Mouse (Mus musculus): Measurements from ENCODE around the gene Toporsl. TPM values are rescaled to one million over a fixed set of nuclear protein-coding genes. Genes with fewer than 3 reads are reported as not detected.

Toporsl gene
- polyA plus RNA-seq, 1 experiment from 2014 or later = not detected

- Histone ChIP-seq H3K27ac (ENCODE audit: low read length) (no peak overlapping the region), H3K9ac (replicated peaks; ENCODE audit: low read depth, low read length) (no peak overlapping the region), H3K9me3 (ENCODE audit: control insufficient read depth, low read depth, low read length) (no peaks in the 10 kb centered on the region), H3K4me1 (ENCODE audit: control insufficient read depth, insufficient read depth, low read length) (no peaks in the 10 kb centered on the region), H3K36me3 (ENCODE audit: control insufficient read depth, insufficient read depth, low read length) (no peaks in the 10 kb centered on the region), H3K4me3 (ENCODE audit: low read depth, low read length) (no peak overlapping the region), H3K27me3 (ENCODE audit: control insufficient read depth, insufficient read depth, low read length) (no peaks in the 10 kb centered on the region), H3K4me2 (replicated peaks; ENCODE audit: low read depth, low read length) (no peak overlapping the region)
- no peak for ATAC-seq (ENCODE audit: insufficient number of reproducible peaks, insufficient read depth, low FRiP score, low read depth)
- 22% methylated on average over 3 of the region's 3 CpGs for WGBS
These were observed 10.8 kb downstream of the Toporsl start for GRCm38 (mm10) chr4:52606923-52607322.

DNA sequence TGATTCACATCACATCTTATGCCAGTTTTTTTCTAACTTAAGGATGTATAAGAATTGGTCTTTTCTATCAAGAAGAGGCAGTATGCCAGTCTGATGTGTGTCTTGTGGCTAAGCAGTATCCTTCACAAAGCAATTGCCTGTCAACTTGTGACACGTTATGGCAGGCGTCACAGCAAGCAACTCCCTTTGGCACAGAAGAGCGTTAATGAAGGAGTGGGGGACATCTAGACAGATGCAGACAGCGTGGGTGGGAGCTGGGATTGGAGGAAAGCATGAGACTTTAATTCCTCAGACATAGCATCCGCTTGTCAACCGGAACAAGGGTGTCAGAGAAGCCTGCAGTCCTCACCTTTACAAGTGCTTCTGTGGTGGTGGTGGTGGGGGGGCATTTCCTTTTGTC lies 38.9 kb downstream of the Toporsl start:
- no peak overlapping the region for H3K27ac ChIP-seq (ENCODE audit: low read length)
- H3K27me3 ChIP-seq (ENCODE audit: control insufficient read depth, insufficient read depth, low read length) = no peaks in the 10 kb centered on the region
- H3K4me2 ChIP-seq (replicated peaks; ENCODE audit: low read depth, low read length) = no peak overlapping the region
- no peak for ATAC-seq (ENCODE audit: insufficient number of reproducible peaks, insufficient read depth, low FRiP score, low read depth)
- no peak overlapping the region for H3K9ac ChIP-seq (replicated peaks; ENCODE audit: low read depth, low read length)
- no peaks in the 10 kb centered on the region for H3K9me3 ChIP-seq (ENCODE audit: control insufficient read depth, low read depth, low read length)
- no peaks in the 10 kb centered on the region for H3K4me1 ChIP-seq (ENCODE audit: control insufficient read depth, insufficient read depth, low read length)
- H3K4me3 ChIP-seq (ENCODE audit: low read depth, low read length) = no peak overlapping the region
- WGBS = 84% methylated on average over 6 of the region's 6 CpGs
- H3K36me3 ChIP-seq (ENCODE audit: control insufficient read depth, insufficient read depth, low read length) = no peaks in the 10 kb centered on the region

DNA sequence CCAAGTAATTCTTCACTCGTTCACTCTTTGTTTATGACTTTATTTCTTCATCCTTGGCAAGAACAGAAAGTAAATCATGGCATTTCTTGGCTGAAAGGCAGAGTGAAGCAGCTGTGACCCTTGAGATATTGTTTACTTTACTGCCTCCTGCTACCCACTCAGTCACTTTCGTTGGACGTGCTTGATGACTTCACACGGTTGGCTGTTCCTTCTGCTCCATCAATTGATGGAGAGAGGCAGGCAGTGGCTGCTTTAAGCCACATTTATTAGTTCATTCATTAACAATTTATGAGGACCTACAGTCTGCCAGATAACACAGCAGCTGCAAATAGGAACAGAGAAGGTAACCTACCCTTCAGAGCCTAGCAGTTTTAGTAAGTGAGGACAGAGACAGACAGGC lies 51.7 kb downstream of the Toporsl start:
- no peaks in the 10 kb centered on the region for H3K27me3 ChIP-seq (ENCODE audit: control insufficient read depth, insufficient read depth, low read length)
- ATAC-seq (ENCODE audit: insufficient number of reproducible peaks, insufficient read depth, low FRiP score, low read depth) = no peak

DNA sequence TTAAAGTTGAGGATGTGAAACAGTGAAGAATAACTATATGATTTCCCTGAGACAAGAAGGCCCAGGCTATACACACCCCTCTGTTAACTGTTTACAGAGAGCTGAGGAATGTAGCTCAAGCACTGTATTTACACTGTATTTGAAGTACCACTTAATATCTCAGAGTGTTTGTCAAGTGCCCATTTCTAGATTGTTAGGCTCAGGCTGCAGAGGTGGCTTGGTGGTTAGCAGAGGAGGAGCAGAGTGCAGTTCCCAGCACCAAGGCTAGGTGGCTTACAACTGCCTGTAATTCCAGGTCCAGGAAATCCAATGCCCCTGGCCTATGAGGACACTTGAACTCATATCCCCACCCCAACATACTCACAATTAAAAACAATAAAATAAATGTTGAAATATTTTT lies 63.6 kb downstream of the Toporsl start:
- H3K27ac ChIP-seq (ENCODE audit: low read length) = no peak overlapping the region
- H3K4me2 ChIP-seq (replicated peaks; ENCODE audit: low read depth, low read length) = no peak overlapping the region
- no peaks in the 10 kb centered on the region for H3K4me1 ChIP-seq (ENCODE audit: control insufficient read depth, insufficient read depth, low read length)
- no peaks in the 10 kb centered on the region for H3K9me3 ChIP-seq (ENCODE audit: control insufficient read depth, low read depth, low read length)
- H3K9ac ChIP-seq (replicated peaks; ENCODE audit: low read depth, low read length) = no peak overlapping the region
- no peaks in the 10 kb centered on the region for H3K27me3 ChIP-seq (ENCODE audit: control insufficient read depth, insufficient read depth, low read length)
- H3K4me3 ChIP-seq (ENCODE audit: low read depth, low read length) = no peak overlapping the region
- no peak for ATAC-seq (ENCODE audit: insufficient number of reproducible peaks, insufficient read depth, low FRiP score, low read depth)
- no peaks in the 10 kb centered on the region for H3K36me3 ChIP-seq (ENCODE audit: control insufficient read depth, insufficient read depth, low read length)

More for the DNA sequence above, 51.7 kb downstream of the Toporsl start:
- no peaks in the 10 kb centered on the region for H3K9me3 ChIP-seq (ENCODE audit: control insufficient read depth, low read depth, low read length)
- H3K4me3 ChIP-seq (ENCODE audit: low read depth, low read length) = no peak overlapping the region
- no peaks in the 10 kb centered on the region for H3K4me1 ChIP-seq (ENCODE audit: control insufficient read depth, insufficient read depth, low read length)
- H3K9ac ChIP-seq (replicated peaks; ENCODE audit: low read depth, low read length) = no peak overlapping the region
- H3K36me3 ChIP-seq (ENCODE audit: control insufficient read depth, insufficient read depth, low read length) = no peaks in the 10 kb centered on the region
- no peak overlapping the region for H3K27ac ChIP-seq (ENCODE audit: low read length)
- 24% methylated on average over 4 of the region's 4 CpGs for WGBS
- H3K4me2 ChIP-seq (replicated peaks; ENCODE audit: low read depth, low read length) = no peak overlapping the region

GRCm38 (mm10) chr4:52660701-52661117 lies 64.6 kb downstream of the Toporsl start:
- Histone ChIP-seq H3K27ac (ENCODE audit: low read length) (no peak overlapping the region), H3K9me3 (ENCODE audit: control insufficient read depth, low read depth, low read length) (no peaks in the 10 kb centered on the region), H3K4me2 (replicated peaks; ENCODE audit: low read depth, low read length) (no peak overlapping the region), H3K9ac (replicated peaks; ENCODE audit: low read depth, low read length) (no peak overlapping the region), H3K4me3 (ENCODE audit: low read depth, low read length) (no peak overlapping the region), H3K4me1 (ENCODE audit: control insufficient read depth, insufficient read depth, low read length) (no peaks in the 10 kb centered on the region), H3K27me3 (ENCODE audit: control insufficient read depth, insufficient read depth, low read length) (no peaks in the 10 kb centered on the region), H3K36me3 (ENCODE audit: control insufficient read depth, insufficient read depth, low read length) (no peaks in the 10 kb centered on the region)
- WGBS = 39% methylated on average over 3 of the region's 3 CpGs
- ATAC-seq (ENCODE audit: insufficient number of reproducible peaks, insufficient read depth, low FRiP score, low read depth) = no peak

DNA sequence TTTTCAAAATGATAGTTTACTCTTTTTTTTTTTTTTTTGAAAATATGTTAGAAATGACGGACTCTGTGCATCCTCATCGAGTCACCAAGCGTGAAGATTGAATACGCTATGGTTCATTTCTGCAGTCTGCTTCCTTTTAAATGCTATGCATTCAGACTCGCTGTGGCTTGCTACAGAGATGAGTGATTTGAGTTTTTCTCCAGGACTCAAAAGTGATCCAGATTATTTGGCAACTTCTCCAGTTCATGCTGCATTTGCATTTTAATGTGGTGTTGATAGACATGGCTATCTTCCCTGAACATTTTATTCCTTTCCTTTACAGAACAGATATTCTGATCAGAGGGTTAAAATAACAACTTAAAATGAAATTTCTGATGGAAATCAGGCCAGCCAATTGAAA lies 65.2 kb downstream of the Toporsl start:
- ATAC-seq (ENCODE audit: insufficient number of reproducible peaks, insufficient read depth, low FRiP score, low read depth) = no peak
- 77% methylated on average over 5 of the region's 5 CpGs for WGBS

More for the DNA sequence above, 65.2 kb downstream of the Toporsl start:
- Histone ChIP-seq H3K4me2 (replicated peaks; ENCODE audit: low read depth, low read length) (no peak overlapping the region), H3K36me3 (ENCODE audit: control insufficient read depth, insufficient read depth, low read length) (no peaks in the 10 kb centered on the region), H3K9me3 (ENCODE audit: control insufficient read depth, low read depth, low read length) (no peaks in the 10 kb centered on the region), H3K9ac (replicated peaks; ENCODE audit: low read depth, low read length) (no peak overlapping the region), H3K4me3 (ENCODE audit: low read depth, low read length) (no peak overlapping the region), H3K27ac (ENCODE audit: low read length) (no peak overlapping the region), H3K27me3 (ENCODE audit: control insufficient read depth, insufficient read depth, low read length) (no peaks in the 10 kb centered on the region), H3K4me1 (ENCODE audit: control insufficient read depth, insufficient read depth, low read length) (no peaks in the 10 kb centered on the region)

Other genes with a start within 250 kb of the Toporsl start
- gene Smc2, start 157.0 kb upstream of the Toporsl start, polyA plus RNA-seq (2014; fragmentation: Nextera tagmentation; extraction: Ambion mirVana) = 187 and 208 TPM in 2 replicates
- not detected in 2 replicates for gene Vma21-ps, start 99.0 kb upstream of the Toporsl start, polyA plus RNA-seq (2014; fragmentation: Nextera tagmentation; extraction: Ambion mirVana)
- not detected in 2 replicates for gene Olfr275, start 218.3 kb downstream of the Toporsl start, polyA plus RNA-seq (2014; fragmentation: Nextera tagmentation; extraction: Ambion mirVana)

Measured in stomach, embryonic 14.5 days (tissue).